Mouse (Mus musculus) embryonic facial prominence, embryonic 12.5 days (tissue): ENCODE data around the gene Jmjd8. TPM values are rescaled to one million over a fixed set of nuclear protein-coding genes. Genes with fewer than 3 reads are reported as not detected.
A peak's percentile ranks its signal among the peaks of the same experiment; 100 is the strongest.
"Not testable (repeated sequence)": the region's sequence is repeated elsewhere in the genome, so short reads cannot be mapped to it uniquely, and the experiment has no call there.

Source experiments
- ATAC-seq: fragments of 200-750 bp; cut with Nextera tagmentation; 2 replicates; pipeline ENCODE4 v1.8.0; 2017; ENCODE audit not compliant: insufficient number of reproducible peaks, insufficient read depth, low FRiP score, low TSS enrichment
- H3K27ac ChIP-seq: fragments of 300-500 bp; sonication (generic); 2 replicates; pipeline ENCODE4 v1.5.1; 2016; ENCODE audit warnings: mild to moderate bottlenecking
- H3K27me3 ChIP-seq: fragments of 300-500 bp; sonication (generic); 2 replicates; pipeline ENCODE4 v1.6.1; 2016; ENCODE audit warnings: mild to moderate bottlenecking, moderate library complexity
- H3K36me3 ChIP-seq: fragments of 300-500 bp; sonication (generic); 2 replicates; pipeline ENCODE4 v1.6.1; 2016; ENCODE audit warnings: mild to moderate bottlenecking
- H3K4me1 ChIP-seq: fragments of 300-500 bp; sonication (generic); 2 replicates; pipeline ENCODE4 v1.6.1; 2016
- H3K4me2 ChIP-seq: fragments of 300-500 bp; sonication (generic); replicated peaks from 2 replicates; pipeline ENCODE4 v1.6.1; 2016; ENCODE audit warnings: mild to moderate bottlenecking, moderate library complexity
- H3K4me3 ChIP-seq: fragments of 300-500 bp; sonication (generic); 2 replicates; pipeline ENCODE4 v1.5.1; 2016; ENCODE audit warnings: mild to moderate bottlenecking
- H3K9ac ChIP-seq: fragments of 300-500 bp; sonication (generic); 2 replicates; pipeline ENCODE4 v1.6.1; 2016; ENCODE audit warnings: mild to moderate bottlenecking, moderate library complexity
- H3K9me3 ChIP-seq: fragments of 300-500 bp; sonication (generic); 2 replicates; pipeline ENCODE4 v1.6.1; 2016; ENCODE audit warnings: mild to moderate bottlenecking, moderate library complexity
- WGBS: fragments of 180-500 bp; shearing (Covaris S2); methylation state at CpG from one replicate; pipeline ENCODE4 v1.1.7; 2016; 5-methylcytosine and 5-hydroxymethylcytosine counted together
- polyA plus RNA-seq: library from polyadenylated mRNA; unstranded; fragments of >200 nt; fragmentation: Nextera tagmentation; extraction: Ambion mirVana; gene quantifications from 2 replicates; pipeline ENCODE4 v1.2.1, GENCODE M21; 2016

Jmjd8 gene
- polyA plus RNA-seq, 1 experiment from 2014 or later = 57.0 TPM

GRCm38 (mm10) chr17:25794197-25794596 is 34.5 kb upstream of the Jmjd8 start:
- Histone ChIP-seq H3K4me1 (peaks cover 43% of the 10 kb centered on the region), H3K27ac (no peak overlapping the region; the same call in 1 of the 2 replicates), H3K36me3 (peaks cover 8% of the 10 kb centered on the region; the same call in 1 of the 2 replicates), H3K9ac (no peak overlapping the region), H3K4me3 (no peak overlapping the region), H3K27me3 (no peaks in the 10 kb centered on the region), H3K9me3 (no peaks in the 10 kb centered on the region), H3K4me2 (no peak overlapping the region)
- WGBS = 50% methylated on average over 13 of the region's 13 CpGs
- no peak for ATAC-seq

GRCm38 (mm10) chr17:25794998-25795397 is 33.7 kb upstream of the Jmjd8 start:
- Histone ChIP-seq H3K27me3 (no peaks in the 10 kb centered on the region), H3K4me2 (peak overlapping the region; percentile 95), H3K4me3 (peak overlapping the region; percentile 86; the same call in 1 of the 2 replicates), H3K27ac (peak overlapping the region; percentile 42; the same call in 1 of the 2 replicates), H3K36me3 (no peaks in the 10 kb centered on the region; the same call in 1 of the 2 replicates), H3K9me3 (no peaks in the 10 kb centered on the region), H3K4me1 (peaks cover 43% of the 10 kb centered on the region), H3K9ac (peak overlapping the region; percentile 68)
- WGBS = 71% methylated on average over 17 of the region's 17 CpGs
- no peak for ATAC-seq

DNA sequence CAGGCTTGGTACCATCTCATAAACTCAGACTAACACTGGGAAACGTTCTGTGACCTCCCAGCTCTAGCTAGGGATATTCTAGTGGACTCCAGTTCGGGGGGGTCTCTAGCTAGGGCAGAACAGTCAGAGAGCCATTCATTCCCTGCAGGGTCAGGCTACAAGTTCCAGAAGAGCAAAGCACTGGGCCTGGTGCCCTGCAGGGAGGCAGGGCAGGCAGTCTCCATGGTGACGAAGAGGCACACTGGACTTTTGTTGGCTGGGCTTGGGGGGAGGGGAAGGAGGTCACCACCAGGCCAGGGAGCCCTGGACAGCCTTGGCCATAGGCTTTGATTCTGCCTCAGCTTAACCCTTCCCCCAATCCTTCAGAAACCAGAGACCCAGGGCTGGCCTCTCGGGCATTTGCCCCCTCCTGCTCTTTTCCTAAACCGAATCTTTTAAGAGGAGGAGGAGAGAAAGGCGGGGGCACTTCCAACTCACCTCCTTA is 33.0 kb upstream of the Jmjd8 start, which contains the start of gene AC134908.4:
Gene AC134908.4 (minus strand): TSS at position 51 of the 484 bp plus-strand sequence.
- H3K9me3 ChIP-seq = no peaks in the 10 kb centered on the region
- no peaks in the 10 kb centered on the region for H3K27me3 ChIP-seq
- peak within 1 kb of the TSS; percentile 68 for H3K9ac ChIP-seq
- peaks cover 43% of the 10 kb centered on the region for H3K4me1 ChIP-seq
- H3K4me3 ChIP-seq = peak within 1 kb of the TSS; percentile 86
- peak within 1 kb of the TSS; percentile 95 for H3K4me2 ChIP-seq
- H3K36me3 ChIP-seq = no peaks in the 10 kb centered on the region; the same call in 1 of the 2 replicates
- ATAC-seq = no peak
- 8% methylated on average over 6 of the region's 6 CpGs for WGBS
- H3K27ac ChIP-seq = peak within 1 kb of the TSS; percentile 51

DNA sequence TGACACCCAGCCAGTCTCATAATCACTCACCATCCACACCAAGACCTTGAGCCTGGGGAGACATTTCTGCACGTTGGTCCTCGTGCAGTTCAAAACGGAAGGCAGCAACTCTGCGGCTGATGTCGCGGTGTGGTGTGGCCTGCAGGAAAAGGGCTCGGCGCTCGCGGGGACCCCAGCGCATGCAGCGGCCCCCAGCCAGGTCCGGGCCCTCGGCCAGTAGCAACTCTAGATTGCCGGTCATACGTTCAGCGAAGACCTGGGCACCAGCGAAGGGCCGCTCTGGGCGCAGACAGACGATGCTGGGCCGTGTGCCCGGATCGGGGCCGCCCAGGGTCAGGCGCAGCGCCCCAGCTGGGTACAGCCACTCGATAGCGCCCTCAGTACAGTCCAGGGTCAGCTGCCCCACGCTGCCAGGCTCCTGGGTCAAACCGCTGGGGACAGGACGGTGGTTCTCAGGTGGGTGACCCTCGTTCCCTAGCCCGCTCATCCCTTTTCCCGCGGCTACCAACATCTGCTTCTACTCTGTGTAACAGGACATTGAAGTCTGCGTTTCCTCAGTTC is 32.4 kb upstream of the Jmjd8 start:
- peak overlapping the region; percentile 86 for H3K4me3 ChIP-seq
- no peaks in the 10 kb centered on the region for H3K9me3 ChIP-seq
- WGBS = under 1% methylated on average over 37 of the region's 37 CpGs
- H3K4me2 ChIP-seq = peak overlapping the region; percentile 95
- no peaks in the 10 kb centered on the region; the same call in 1 of the 2 replicates for H3K36me3 ChIP-seq
- peak overlapping the region; percentile 51 for H3K27ac ChIP-seq
- peak overlapping the region; percentile 68 for H3K9ac ChIP-seq
- H3K27me3 ChIP-seq = no peaks in the 10 kb centered on the region
- peaks cover 37% of the 10 kb centered on the region for H3K4me1 ChIP-seq
- no peak for ATAC-seq

DNA sequence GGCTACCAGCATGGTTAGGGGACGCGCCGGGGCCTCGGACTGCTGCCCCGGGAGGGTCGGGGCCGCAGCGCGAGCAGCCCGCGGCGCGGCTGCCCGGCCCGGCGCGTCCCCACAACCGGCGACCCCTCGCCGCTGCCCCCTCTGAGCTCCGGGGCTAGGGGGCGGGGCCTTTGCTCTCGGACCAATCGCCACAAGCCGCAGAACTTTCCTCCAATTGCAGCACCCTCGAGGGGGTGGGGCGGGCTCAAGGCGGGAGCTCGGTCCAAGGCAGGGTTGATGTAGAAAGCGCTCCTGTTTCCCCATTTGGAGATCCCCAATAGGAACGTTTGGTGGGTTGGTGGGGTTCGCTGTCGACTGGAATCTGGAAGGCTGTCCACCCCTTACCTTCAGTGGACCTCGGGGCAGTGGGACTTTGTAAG is 31.7 kb upstream of the Jmjd8 start, which contains the start of gene Metrn:
Gene Metrn (minus strand): TSS at position 186 of the 419 bp plus-strand sequence.
- WGBS = under 1% methylated on average over 35 of the region's 35 CpGs
- peak; percentile 61; the same call in 1 of the 2 replicates for ATAC-seq
- H3K36me3 ChIP-seq = no peaks in the 10 kb centered on the region; the same call in 1 of the 2 replicates
- no peaks in the 10 kb centered on the region for H3K9me3 ChIP-seq
- H3K4me2 ChIP-seq = peak within 1 kb of the TSS; percentile 95
- H3K27me3 ChIP-seq = no peaks in the 10 kb centered on the region
- peak within 1 kb of the TSS; percentile 86 for H3K4me3 ChIP-seq
- H3K27ac ChIP-seq = peak within 1 kb of the TSS; percentile 65
- peaks cover 35% of the 10 kb centered on the region for H3K4me1 ChIP-seq
- H3K9ac ChIP-seq = peak within 1 kb of the TSS; percentile 68

DNA sequence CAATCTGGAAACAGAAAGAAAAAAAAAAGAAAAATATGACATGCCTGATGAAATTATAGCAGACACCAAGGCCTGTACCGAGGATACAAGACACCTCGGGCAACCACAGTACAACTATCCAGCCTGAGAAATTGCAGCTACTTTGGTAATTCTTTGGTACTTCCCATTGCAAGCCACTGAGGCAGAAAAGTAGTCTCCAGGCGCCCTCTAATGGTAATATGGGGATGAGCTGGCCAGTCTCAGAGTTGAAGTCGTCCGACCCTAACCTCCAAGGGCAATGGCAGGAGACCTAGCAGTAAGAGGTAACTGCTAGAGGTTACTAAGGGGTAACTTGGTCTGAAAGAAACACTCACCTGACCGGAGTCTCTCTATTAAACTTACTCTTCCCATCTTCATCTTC is 27.6 kb upstream of the Jmjd8 start:
- 8% methylated on average over 6 of the region's 6 CpGs for WGBS
- H3K4me1 ChIP-seq = peaks cover 11% of the 10 kb centered on the region
- no peak overlapping the region for H3K27ac ChIP-seq
- no peak for ATAC-seq
- no peak overlapping the region for H3K9ac ChIP-seq
- H3K4me2 ChIP-seq = no peak overlapping the region
- peaks cover 4% of the 10 kb centered on the region; the same call in 1 of the 2 replicates for H3K27me3 ChIP-seq
- H3K4me3 ChIP-seq = no peak overlapping the region
- no peaks in the 10 kb centered on the region for H3K9me3 ChIP-seq
- no peaks in the 10 kb centered on the region for H3K36me3 ChIP-seq

DNA sequence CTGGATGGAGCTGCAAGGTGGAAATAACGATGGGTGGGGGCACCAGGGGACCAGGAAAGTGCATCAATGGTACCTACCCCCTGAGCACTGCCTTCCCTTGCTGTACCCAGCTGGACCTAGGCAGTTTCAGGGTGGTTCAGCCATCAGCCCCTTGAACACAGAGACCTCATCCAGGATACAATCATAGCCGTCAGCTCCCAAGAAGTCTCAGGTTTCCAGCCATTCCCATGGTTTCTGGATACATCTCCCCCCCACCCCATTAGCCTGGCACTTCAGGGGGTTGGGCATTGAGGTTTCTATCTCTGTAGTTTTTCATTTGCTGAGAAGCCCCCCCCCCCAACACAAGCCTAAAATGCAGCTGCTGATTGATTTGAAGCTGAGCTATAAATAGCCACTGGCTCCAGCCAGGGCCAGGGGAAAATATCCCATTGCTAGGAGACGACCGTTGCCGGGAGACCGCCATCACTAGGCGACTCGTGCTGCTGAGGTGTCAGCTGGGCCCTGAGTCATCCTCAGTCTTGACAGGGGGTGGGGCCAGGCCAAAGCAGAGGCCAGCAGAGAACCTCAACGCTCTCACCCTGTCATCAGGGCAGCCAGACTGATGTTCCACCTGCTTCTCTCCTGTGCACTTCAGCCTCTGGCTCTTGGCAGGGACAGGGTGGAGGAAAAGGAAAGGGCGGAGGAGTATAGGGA is 25.7 kb upstream of the Jmjd8 start:
- H3K4me2 ChIP-seq = no peak overlapping the region
- H3K4me3 ChIP-seq = no peak overlapping the region
- H3K27me3 ChIP-seq = peaks cover 6% of the 10 kb centered on the region
- no peak overlapping the region; the same call in 1 of the 2 replicates for H3K27ac ChIP-seq
- ATAC-seq = 0 out of 2 replicates have a peak, but pooled peaks have one; percentile 50
- no peaks in the 10 kb centered on the region for H3K9me3 ChIP-seq
- H3K9ac ChIP-seq = 0 out of 2 replicates have a peak overlapping the region, but pooled peaks have one; percentile 3
- no peaks in the 10 kb centered on the region for H3K4me1 ChIP-seq
- WGBS = 14% methylated on average over 10 of the region's 10 CpGs
- no peaks in the 10 kb centered on the region for H3K36me3 ChIP-seq

DNA sequence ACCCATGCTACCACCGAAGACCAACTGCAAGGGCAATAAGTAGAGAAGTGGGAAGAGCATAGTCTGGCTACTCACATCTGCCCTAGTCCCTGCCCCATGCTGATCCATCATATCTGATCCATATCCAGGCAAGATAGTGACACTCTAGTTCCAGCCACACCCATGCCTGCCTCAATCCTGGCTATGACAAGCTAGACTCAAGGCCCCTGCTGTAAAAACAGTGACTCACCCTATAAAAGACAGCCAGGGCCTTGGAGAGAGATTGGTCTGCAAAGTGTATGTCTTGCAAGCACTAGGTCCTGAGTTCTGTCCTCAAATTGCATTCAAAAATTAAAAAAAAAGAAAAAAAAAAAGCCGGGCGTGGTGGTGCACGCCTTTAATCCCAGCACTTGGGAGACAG is 22.2 kb upstream of the Jmjd8 start:
- Histone ChIP-seq H3K9ac (no peak overlapping the region), H3K4me2 (no peak overlapping the region), H3K4me1 (peaks cover 7% of the 10 kb centered on the region; the same call in 1 of the 2 replicates), H3K9me3 (no peaks in the 10 kb centered on the region), H3K36me3 (no peaks in the 10 kb centered on the region), H3K27ac (no peak overlapping the region), H3K27me3 (peaks cover 38% of the 10 kb centered on the region), H3K4me3 (no peak overlapping the region)
- 85% methylated on average over 4 of the region's 4 CpGs for WGBS
- no peak for ATAC-seq

- not testable (repeated sequence) for H3K4me1 ChIP-seq, H3K9ac ChIP-seq, H3K27ac ChIP-seq, H3K4me3 ChIP-seq, H3K9me3 ChIP-seq, ATAC-seq, H3K36me3 ChIP-seq, H3K4me2 ChIP-seq
- WGBS = 44% methylated on average over 2 of the region's 2 CpGs
- H3K27me3 ChIP-seq = peaks cover 44% of the 10 kb centered on the region
These were observed 21.2 kb upstream of the Jmjd8 start for GRCm38 (mm10) chr17:25807452-25807851.

DNA sequence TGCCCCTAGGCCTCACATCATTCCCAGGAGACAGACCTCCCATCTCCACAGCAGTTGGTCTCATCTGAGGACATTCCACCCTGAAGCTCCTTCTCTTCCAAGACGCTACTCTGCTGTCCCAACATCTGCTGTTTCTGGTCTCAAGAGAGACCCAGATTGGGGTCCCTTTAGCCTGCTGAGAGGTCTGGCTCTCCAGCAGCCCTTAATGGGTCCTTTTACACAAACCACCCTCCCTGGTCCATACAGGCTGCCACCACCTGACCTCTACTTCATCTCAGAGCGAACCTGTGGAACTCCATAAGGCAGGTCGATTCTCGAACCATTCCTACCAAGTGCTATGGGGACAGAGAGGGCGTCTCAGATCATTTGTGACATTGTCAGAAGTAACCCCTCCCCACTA is 20.6 kb upstream of the Jmjd8 start:
- peak overlapping the region; percentile 72 for H3K4me3 ChIP-seq
- peaks cover 50% of the 10 kb centered on the region for H3K27me3 ChIP-seq
- H3K9me3 ChIP-seq = no peaks in the 10 kb centered on the region
- H3K4me1 ChIP-seq = peaks cover 7% of the 10 kb centered on the region; the same call in 1 of the 2 replicates
- WGBS = 41% methylated on average over 5 of the region's 5 CpGs
- no peaks in the 10 kb centered on the region for H3K36me3 ChIP-seq
- no peak for ATAC-seq
- peak overlapping the region; percentile 97 for H3K4me2 ChIP-seq
- H3K27ac ChIP-seq = no peak overlapping the region
- peak overlapping the region; percentile 80; the same call in 1 of the 2 replicates for H3K9ac ChIP-seq

DNA sequence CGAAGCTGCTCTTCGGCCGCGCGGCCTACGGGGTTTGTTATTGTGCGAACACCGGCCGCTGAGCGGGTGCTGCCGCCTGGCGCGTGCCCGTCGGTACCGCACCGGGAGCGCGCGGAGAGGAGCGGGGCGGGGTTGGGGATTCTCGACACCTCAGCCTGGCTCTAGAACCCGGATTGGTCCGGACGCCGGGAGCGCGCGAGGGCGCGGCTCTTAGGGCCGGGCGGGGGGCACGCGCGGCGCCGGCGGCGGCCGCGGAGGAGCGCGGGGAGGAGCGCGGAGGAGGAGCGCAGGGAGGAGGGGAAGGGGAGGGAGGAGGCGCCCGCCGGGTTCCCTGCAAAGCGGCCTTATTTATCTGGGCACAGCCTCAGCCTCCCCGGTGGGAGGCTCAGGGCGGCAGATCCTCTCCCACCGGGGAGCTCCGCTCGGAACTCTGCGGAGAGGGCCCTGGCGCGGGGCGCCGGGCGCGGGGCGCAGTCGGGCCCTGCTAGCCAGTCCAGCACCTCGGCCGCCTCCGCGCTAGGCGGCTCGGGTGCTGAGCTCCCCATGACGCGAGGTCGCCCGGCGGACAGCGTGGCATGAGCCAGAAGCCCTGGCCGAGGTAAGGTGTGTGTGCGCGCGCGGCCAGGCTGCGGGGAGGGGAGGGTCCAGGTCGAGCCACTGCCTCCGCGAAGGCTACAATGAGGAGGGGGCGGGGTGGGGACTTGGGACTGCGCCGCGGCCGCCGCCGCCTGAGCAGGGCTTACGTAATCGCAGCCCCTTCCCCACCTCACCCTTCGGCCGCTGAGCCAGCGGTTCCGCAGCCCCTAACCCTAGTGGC is 19.7 kb upstream of the Jmjd8 start, which contains the start of gene Fbxl16:
Gene Fbxl16 (plus strand): TSS at position 297 of the 817 bp plus-strand sequence.
- Histone ChIP-seq H3K9ac (peak within 1 kb of the TSS; percentile 80), H3K4me1 (peaks cover 7% of the 10 kb centered on the region; the same call in 1 of the 2 replicates), H3K27me3 (peaks cover 53% of the 10 kb centered on the region), H3K27ac (peak within 1 kb of the TSS; percentile 65), H3K4me2 (peak within 1 kb of the TSS; percentile 97), H3K4me3 (peak within 1 kb of the TSS; percentile 72), H3K36me3 (no peaks in the 10 kb centered on the region), H3K9me3 (no peaks in the 10 kb centered on the region)
- under 1% methylated on average over 84 of the region's 100 CpGs for WGBS
- peak; percentile 61 for ATAC-seq
